Mouse (Mus musculus) embryonic facial prominence, embryonic 12.5 days (tissue): ENCODE data around the gene Me3. TPM values are rescaled to one million over a fixed set of nuclear protein-coding genes. Genes with fewer than 3 reads are reported as not detected.
A peak's percentile ranks its signal among the peaks of the same experiment; 100 is the strongest.

Experiments
- ATAC-seq: fragments of 200-750 bp; cut with Nextera tagmentation; 2 replicates; pipeline ENCODE4 v1.8.0; 2017; ENCODE audit not compliant: insufficient number of reproducible peaks, insufficient read depth, low FRiP score, low TSS enrichment
- H3K27ac ChIP-seq: fragments of 300-500 bp; sonication (generic); 2 replicates; pipeline ENCODE4 v1.5.1; 2016; ENCODE audit warnings: mild to moderate bottlenecking
- H3K27me3 ChIP-seq: fragments of 300-500 bp; sonication (generic); 2 replicates; pipeline ENCODE4 v1.6.1; 2016; ENCODE audit warnings: mild to moderate bottlenecking, moderate library complexity
- H3K36me3 ChIP-seq: fragments of 300-500 bp; sonication (generic); 2 replicates; pipeline ENCODE4 v1.6.1; 2016; ENCODE audit warnings: mild to moderate bottlenecking
- H3K4me1 ChIP-seq: fragments of 300-500 bp; sonication (generic); 2 replicates; pipeline ENCODE4 v1.6.1; 2016
- H3K4me2 ChIP-seq: fragments of 300-500 bp; sonication (generic); replicated peaks from 2 replicates; pipeline ENCODE4 v1.6.1; 2016; ENCODE audit warnings: mild to moderate bottlenecking, moderate library complexity
- H3K4me3 ChIP-seq: fragments of 300-500 bp; sonication (generic); 2 replicates; pipeline ENCODE4 v1.5.1; 2016; ENCODE audit warnings: mild to moderate bottlenecking
- H3K9ac ChIP-seq: fragments of 300-500 bp; sonication (generic); 2 replicates; pipeline ENCODE4 v1.6.1; 2016; ENCODE audit warnings: mild to moderate bottlenecking, moderate library complexity
- H3K9me3 ChIP-seq: fragments of 300-500 bp; sonication (generic); 2 replicates; pipeline ENCODE4 v1.6.1; 2016; ENCODE audit warnings: mild to moderate bottlenecking, moderate library complexity
- WGBS: fragments of 180-500 bp; shearing (Covaris S2); methylation state at CpG from one replicate; pipeline ENCODE4 v1.1.7; 2016; 5-methylcytosine and 5-hydroxymethylcytosine counted together
- polyA plus RNA-seq: library from polyadenylated mRNA; unstranded; fragments of >200 nt; fragmentation: Nextera tagmentation; extraction: Ambion mirVana; gene quantifications from 2 replicates; pipeline ENCODE4 v1.2.1, GENCODE M21; 2016

Gene Me3
- polyA plus RNA-seq, 1 experiment from 2014 or later = 1.7 TPM

DNA sequence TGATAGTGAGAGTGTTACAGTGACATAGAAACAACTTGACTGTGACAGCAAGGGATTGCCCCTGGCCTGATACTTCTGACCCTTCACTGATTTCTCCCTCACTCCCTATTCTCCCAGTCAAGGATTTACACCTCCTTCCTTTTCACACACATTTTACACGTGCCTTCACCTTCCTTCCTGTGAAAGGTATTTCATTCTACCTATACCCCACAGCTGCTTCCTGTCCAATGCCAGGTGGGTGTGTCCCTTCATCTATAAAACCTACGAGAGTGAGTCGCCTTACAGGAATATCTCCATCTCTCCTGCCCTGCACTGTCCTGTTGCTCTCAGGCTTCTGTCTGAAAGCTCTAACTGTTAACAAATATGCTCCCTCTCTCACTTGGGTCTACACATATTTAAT lies 163.2 kb downstream of the Me3 start:
- Histone ChIP-seq H3K36me3 (no peaks in the 10 kb centered on the region), H3K9me3 (no peaks in the 10 kb centered on the region), H3K27ac (no peak overlapping the region), H3K4me2 (no peak overlapping the region), H3K4me1 (peaks cover 24% of the 10 kb centered on the region), H3K4me3 (no peak overlapping the region), H3K9ac (no peak overlapping the region), H3K27me3 (no peaks in the 10 kb centered on the region)
- WGBS = 68% methylated on average over 3 of the region's 3 CpGs
- no peak for ATAC-seq

DNA sequence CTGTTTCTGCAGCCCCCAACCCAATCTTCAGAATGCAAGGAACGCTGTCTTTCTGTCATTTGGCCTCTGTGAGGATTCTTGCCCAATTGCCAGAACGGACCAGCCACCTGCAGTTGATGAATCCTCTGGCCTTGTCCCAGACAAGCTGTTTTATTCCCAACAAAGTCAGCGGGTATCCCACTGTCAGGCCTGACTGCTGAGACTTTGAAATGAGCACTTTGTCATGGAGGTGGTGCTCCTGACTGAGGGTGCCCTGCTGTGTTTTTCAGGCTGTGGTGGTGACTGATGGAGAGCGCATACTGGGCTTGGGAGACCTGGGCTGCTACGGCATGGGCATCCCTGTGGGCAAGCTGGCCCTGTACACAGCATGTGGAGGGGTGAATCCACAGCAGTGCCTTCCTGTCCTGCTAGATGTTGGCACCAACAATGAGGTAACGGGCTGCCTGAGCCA lies 164.2 kb downstream of the Me3 start:
- no peak overlapping the region for H3K4me2 ChIP-seq
- ATAC-seq = no peak
- no peaks in the 10 kb centered on the region for H3K27me3 ChIP-seq
- H3K36me3 ChIP-seq = no peaks in the 10 kb centered on the region
- 26% methylated on average over 6 of the region's 6 CpGs for WGBS
- H3K9me3 ChIP-seq = no peaks in the 10 kb centered on the region
- H3K4me1 ChIP-seq = peaks cover 24% of the 10 kb centered on the region
- H3K9ac ChIP-seq = no peak overlapping the region
- no peak overlapping the region for H3K4me3 ChIP-seq
- H3K27ac ChIP-seq = no peak overlapping the region

DNA sequence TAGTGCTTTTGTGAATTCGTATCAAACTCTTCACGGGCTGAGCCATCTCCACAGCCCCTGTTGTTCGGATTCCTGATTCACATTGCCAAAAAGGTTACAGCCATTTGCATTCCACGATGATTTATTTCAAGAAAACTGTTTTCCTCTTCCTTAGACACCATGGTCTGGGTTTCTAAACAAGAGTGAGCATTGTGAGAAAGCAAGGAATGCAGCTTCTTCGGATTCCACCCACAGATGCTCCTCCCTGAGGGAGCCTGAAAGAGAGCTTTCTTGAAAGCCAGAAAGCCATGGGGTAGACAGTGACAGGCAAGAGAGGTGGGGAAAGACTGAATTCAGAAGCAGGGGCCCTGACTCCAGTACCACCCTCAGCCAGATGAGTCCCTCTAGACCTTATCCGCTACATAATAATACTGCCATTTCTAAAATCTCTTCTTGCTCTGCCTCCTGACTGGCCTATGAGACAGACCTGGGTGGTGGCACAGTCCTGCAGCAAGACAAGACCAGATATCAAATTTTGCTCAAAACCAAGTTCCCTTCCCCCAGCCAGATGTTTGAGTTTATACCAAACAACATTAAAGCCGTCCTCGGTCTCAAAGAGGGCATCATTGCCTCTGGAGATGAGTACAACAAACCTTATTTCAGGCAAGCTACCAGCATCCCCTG lies 166.3 kb downstream of the Me3 start:
- Histone ChIP-seq H3K27ac (0 out of 2 replicates have a peak overlapping the region, but pooled peaks have one; percentile 30), H3K4me1 (peaks cover 24% of the 10 kb centered on the region), H3K4me3 (no peak overlapping the region), H3K4me2 (0 out of 2 replicates have a peak overlapping the region, but pooled peaks have one; percentile 3), H3K9ac (no peak overlapping the region), H3K9me3 (no peaks in the 10 kb centered on the region), H3K27me3 (no peaks in the 10 kb centered on the region), H3K36me3 (no peaks in the 10 kb centered on the region)
- 36% methylated on average over 8 of the region's 8 CpGs for WGBS
- ATAC-seq = no peak

DNA sequence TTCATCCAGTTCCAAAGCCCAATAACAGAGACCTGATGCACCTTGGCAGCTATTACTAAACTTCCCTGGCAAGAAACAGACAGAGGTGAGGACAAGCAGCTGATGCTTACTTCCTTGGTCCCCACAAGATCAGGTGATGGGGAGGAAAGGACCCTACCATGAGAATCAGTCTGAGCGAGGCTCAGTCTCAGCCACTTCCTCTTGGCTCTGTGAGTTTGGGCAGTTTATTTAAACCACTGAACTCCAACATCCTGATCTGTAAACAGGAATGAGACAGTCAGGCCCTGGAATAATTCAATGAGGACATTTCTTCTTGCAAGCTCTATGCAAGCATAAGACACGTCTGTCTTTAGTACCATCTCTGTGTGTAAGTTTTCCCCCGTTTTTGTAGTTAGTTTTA lies 170.3 kb downstream of the Me3 start:
- H3K27me3 ChIP-seq = no peaks in the 10 kb centered on the region
- H3K27ac ChIP-seq = no peak overlapping the region
- WGBS = 66% methylated on average over 3 of the region's 3 CpGs
- H3K4me3 ChIP-seq = no peak overlapping the region
- no peak overlapping the region for H3K9ac ChIP-seq
- H3K4me2 ChIP-seq = no peak overlapping the region
- H3K4me1 ChIP-seq = peaks cover 13% of the 10 kb centered on the region
- no peaks in the 10 kb centered on the region for H3K36me3 ChIP-seq
- ATAC-seq = no peak
- H3K9me3 ChIP-seq = no peaks in the 10 kb centered on the region

- Histone ChIP-seq H3K4me2 (no peak overlapping the region), H3K9ac (no peak overlapping the region), H3K4me3 (no peak overlapping the region), H3K27ac (no peak overlapping the region), H3K9me3 (no peaks in the 10 kb centered on the region), H3K4me1 (peaks cover under 1% of the 10 kb centered on the region), H3K27me3 (no peaks in the 10 kb centered on the region), H3K36me3 (no peaks in the 10 kb centered on the region)
- WGBS = 88% methylated on average over 4 of the region's 4 CpGs
- ATAC-seq = no peak
Observed at GRCm38 (mm10) chr7:89803966-89804365, 171.8 kb downstream of the Me3 start.

DNA sequence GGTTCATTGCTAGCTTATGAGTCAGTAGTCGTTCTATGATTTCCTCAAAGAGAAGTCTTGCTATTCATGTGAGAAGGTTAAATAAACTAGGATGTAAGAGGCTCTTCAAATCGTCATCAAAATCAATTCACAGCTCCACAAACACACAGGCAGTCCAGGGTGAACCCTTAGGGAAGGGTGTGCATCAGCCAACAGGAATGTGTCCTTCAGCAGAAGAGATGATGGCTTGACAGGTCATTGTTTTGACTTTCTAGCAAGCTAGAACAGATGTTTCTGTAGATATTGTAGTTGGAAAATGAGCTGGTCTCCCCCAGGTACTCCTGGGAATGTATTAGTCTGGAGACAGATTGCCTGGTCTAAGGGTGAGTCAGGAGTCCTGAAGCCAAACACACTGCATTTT lies 177.2 kb downstream of the Me3 start:
- Histone ChIP-seq H3K36me3 (no peaks in the 10 kb centered on the region), H3K4me2 (no peak overlapping the region), H3K27me3 (no peaks in the 10 kb centered on the region), H3K9ac (no peak overlapping the region), H3K9me3 (no peaks in the 10 kb centered on the region), H3K4me1 (no peaks in the 10 kb centered on the region), H3K27ac (no peak overlapping the region), H3K4me3 (no peak overlapping the region)
- no peak for ATAC-seq
- 50% methylated on average over 2 of the region's 2 CpGs for WGBS

GRCm38 (mm10) chr7:89828436-89829065 lies 196.4 kb downstream of the Me3 start:
- WGBS = 47% methylated on average over 4 of the region's 4 CpGs
- H3K27me3 ChIP-seq = no peaks in the 10 kb centered on the region
- ATAC-seq = no peak
- H3K4me2 ChIP-seq = no peak overlapping the region
- no peak overlapping the region for H3K4me3 ChIP-seq
- H3K4me1 ChIP-seq = peaks cover 11% of the 10 kb centered on the region
- H3K9ac ChIP-seq = no peak overlapping the region
- no peaks in the 10 kb centered on the region for H3K9me3 ChIP-seq
- peak overlapping the region; percentile 57; the same call in 1 of the 2 replicates for H3K27ac ChIP-seq
- H3K36me3 ChIP-seq = no peaks in the 10 kb centered on the region

GRCm38 (mm10) chr7:89829201-89829600 lies 197.0 kb downstream of the Me3 start:
- no peaks in the 10 kb centered on the region for H3K36me3 ChIP-seq
- H3K27me3 ChIP-seq = no peaks in the 10 kb centered on the region
- no peaks in the 10 kb centered on the region for H3K9me3 ChIP-seq
- no peak overlapping the region for H3K4me3 ChIP-seq
- WGBS = 54% methylated on average over 7 of the region's 7 CpGs
- peaks cover 11% of the 10 kb centered on the region for H3K4me1 ChIP-seq
- H3K4me2 ChIP-seq = no peak overlapping the region
- ATAC-seq = no peak
- peak overlapping the region; percentile 57; the same call in 1 of the 2 replicates for H3K27ac ChIP-seq
- H3K9ac ChIP-seq = no peak overlapping the region

- Histone ChIP-seq H3K9ac (no peak overlapping the region), H3K4me1 (peaks cover 9% of the 10 kb centered on the region), H3K4me3 (no peak overlapping the region), H3K4me2 (no peak overlapping the region), H3K36me3 (no peaks in the 10 kb centered on the region), H3K9me3 (no peaks in the 10 kb centered on the region), H3K27ac (no peak overlapping the region), H3K27me3 (no peaks in the 10 kb centered on the region)
- ATAC-seq = no peak
- WGBS = 88% methylated on average over 8 of the region's 8 CpGs
Observed at GRCm38 (mm10) chr7:89833521-89833920, 201.3 kb downstream of the Me3 start.

GRCm38 (mm10) chr7:89835566-89835965 lies 203.4 kb downstream of the Me3 start:
- no peaks in the 10 kb centered on the region for H3K9me3 ChIP-seq
- no peak overlapping the region for H3K4me2 ChIP-seq
- H3K27ac ChIP-seq = no peak overlapping the region
- ATAC-seq = no peak
- no peaks in the 10 kb centered on the region for H3K36me3 ChIP-seq
- H3K27me3 ChIP-seq = no peaks in the 10 kb centered on the region
- H3K9ac ChIP-seq = no peak overlapping the region
- 78% methylated on average over 8 of the region's 8 CpGs for WGBS
- H3K4me3 ChIP-seq = no peak overlapping the region
- H3K4me1 ChIP-seq = no peaks in the 10 kb centered on the region

DNA sequence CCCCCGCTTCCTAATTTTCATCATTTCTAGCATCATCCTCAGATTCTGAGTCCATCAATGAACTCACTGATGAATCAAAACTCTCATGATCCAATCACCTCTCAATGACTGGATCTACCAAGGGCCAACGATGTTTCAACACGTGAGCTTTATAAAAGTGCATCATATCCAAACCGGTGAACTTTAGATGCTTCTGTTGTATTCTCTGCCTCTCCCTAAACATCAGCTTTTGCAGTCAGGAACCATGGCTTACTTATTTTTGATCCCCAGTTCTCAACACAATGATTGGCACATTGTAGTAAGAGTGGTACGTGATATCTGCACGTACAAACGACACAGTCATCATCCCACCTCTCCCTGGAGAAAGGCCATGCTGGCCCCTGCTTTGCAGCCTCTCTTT lies 204.5 kb downstream of the Me3 start:
- no peaks in the 10 kb centered on the region for H3K27me3 ChIP-seq
- ATAC-seq = no peak
- H3K4me3 ChIP-seq = no peak overlapping the region
- H3K36me3 ChIP-seq = no peaks in the 10 kb centered on the region
- no peak overlapping the region for H3K27ac ChIP-seq
- no peak overlapping the region for H3K9ac ChIP-seq
- no peaks in the 10 kb centered on the region for H3K4me1 ChIP-seq
- H3K4me2 ChIP-seq = no peak overlapping the region
- no peaks in the 10 kb centered on the region for H3K9me3 ChIP-seq
- 92% methylated on average over 7 of the region's 7 CpGs for WGBS

- Histone ChIP-seq H3K4me2 (no peak overlapping the region), H3K4me1 (no peaks in the 10 kb centered on the region), H3K27ac (no peak overlapping the region), H3K9ac (no peak overlapping the region), H3K36me3 (no peaks in the 10 kb centered on the region), H3K9me3 (no peaks in the 10 kb centered on the region), H3K27me3 (no peaks in the 10 kb centered on the region), H3K4me3 (no peak overlapping the region)
- no peak for ATAC-seq
- WGBS = 45% methylated on average over 4 of the region's 4 CpGs
Observed at GRCm38 (mm10) chr7:89837841-89838240, 205.6 kb downstream of the Me3 start.
